Mouse (Mus musculus): ENCODE results near the gene Olfr545.

Olfr545 gene

DNA sequence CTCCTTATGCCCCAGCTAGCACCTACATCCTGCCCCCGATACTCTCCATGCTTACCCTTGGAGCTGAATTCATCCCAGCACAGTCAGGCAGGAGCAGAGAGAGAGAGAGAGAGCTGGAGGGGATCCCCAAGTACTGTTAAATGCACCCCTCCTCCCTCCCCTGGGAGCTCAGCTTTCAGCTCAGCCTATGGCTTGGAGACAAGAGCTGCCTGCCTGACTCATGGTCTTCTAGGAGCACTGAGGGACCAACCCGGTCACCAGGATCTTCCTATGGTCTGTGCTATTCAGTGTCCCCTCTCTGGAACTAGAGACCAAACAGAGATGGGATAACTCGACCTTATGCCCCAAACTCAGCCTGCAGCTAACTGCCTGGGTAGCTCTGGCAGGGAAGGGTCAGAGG, at the start of gene Olfr545:
Gene Olfr545, minus strand, starts transcription at position 101 of the 400 bp plus-strand sequence.
- ChIA-PET POLR2A (no interaction called here), CTCF (no interaction called here)

DNA sequence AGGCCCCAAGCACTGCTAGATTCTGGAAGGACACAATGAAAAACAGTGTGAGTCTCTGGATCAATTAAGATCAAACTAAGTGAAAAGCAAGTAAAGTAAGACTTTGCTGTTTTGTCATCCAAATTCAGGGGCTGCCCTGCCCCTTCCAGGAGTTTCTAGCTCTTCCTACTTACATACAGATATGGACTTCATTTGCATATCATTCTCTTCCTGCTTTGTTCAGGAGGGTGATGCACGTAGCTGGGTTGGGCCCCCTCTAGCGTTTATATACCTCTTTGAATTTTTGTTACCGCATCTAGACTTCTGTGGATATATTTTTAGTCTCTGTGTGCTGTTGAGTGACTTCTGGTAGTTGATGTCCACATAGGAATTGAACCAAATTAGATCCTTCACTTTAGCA, 41.9 kb upstream of the Olfr545 start:
- ChIA-PET POLR2A (interaction anchor here in 1 of 4 experiments (0.7 kb wide), 1 partner anchor 20 kb away, joined by 4 read pairs; no protein-coding TSS in a partner anchor), CTCF (interaction anchor here in 1 of 4 experiments (1.1 kb wide), 1 partner anchor 28 kb away, joined by 4 read pairs; no protein-coding TSS in a partner anchor)

- ChIA-PET CTCF (interaction anchor here in 1 of 4 experiments (1.1 kb wide), 1 partner anchor 28 kb away, joined by 4 read pairs; no protein-coding TSS in a partner anchor), POLR2A (no interaction called here)
These were observed 41.2 kb upstream of the Olfr545 start, which contains the start of gene Olfr548-ps1 for GRCm38 (mm10) chr7:102540596-102540995. Gene Olfr548-ps1, plus strand, starts transcription at chr7:102540896.

- POLR2A ChIA-PET = no interaction called here
- CTCF ChIA-PET = no interaction called here
These were observed 35.1 kb upstream of the Olfr545 start, which contains the start of gene Olfr547 for GRCm38 (mm10) chr7:102534449-102534848. Gene Olfr547, plus strand, starts transcription at chr7:102534749.

DNA sequence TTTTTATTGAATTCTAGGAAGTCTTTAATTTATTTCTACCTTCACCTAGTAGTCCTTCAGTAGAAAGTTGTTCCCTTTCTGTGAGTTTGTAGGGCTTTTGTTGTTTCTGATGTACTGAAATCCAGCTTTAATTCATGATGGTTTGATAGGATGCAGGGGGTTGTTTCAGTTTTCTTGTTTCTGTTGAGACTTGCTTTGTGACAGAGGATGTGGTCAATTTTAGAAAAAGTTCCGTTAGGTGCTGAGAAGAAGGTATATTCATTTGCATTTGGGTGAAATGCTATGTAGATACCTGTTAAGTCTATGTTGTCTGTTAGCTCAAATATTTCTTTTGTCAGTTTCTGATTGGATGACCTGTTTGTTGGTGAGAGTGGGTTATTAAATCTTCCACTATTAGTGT, 29.7 kb upstream of the Olfr545 start:
- CTCF ChIA-PET = no interaction called here

GRCm38 (mm10) chr7:102517051-102517335, 17.6 kb upstream of the Olfr545 start:
- CTCF ChIA-PET = no interaction called here
- POLR2A ChIA-PET = no interaction called here

More for the DNA sequence above, 29.7 kb upstream of the Olfr545 start:
- POLR2A ChIA-PET = interaction anchor here in 1 of 4 experiments (0.7 kb wide), 1 partner anchor 25 kb away, joined by 3 read pairs; no protein-coding TSS in a partner anchor

GRCm38 (mm10) chr7:102516261-102517050, 17.1 kb upstream of the Olfr545 start:
- CTCF ChIA-PET = no interaction called here
- POLR2A ChIA-PET = interaction anchor here in 1 of 4 experiments (0.6 kb wide), 1 partner anchor 312 kb away, joined by 3 read pairs; no protein-coding TSS in a partner anchor

DNA sequence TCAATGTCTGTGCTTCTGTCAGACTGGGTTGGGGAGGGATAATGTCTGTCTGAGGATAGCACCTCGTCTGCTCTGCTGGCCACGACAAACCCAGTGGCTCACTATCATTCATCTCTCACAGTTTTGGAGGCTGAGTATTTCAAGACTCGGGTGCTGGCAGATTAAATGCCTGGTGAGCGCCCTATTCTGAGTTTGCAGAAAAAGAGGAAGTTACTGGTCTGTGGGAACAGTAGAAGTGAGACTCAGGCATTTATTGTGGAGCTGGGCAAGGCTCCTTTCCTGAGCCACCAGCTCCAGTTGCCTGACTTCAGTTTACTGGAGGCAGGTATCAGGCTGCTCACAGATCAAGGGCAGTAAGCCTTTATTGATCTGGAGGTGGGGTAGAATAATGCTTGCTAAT, 14.8 kb upstream of the Olfr545 start:
- ChIA-PET CTCF (interaction anchor here in 2 of 4 experiments (1.0 to 3.1 kb wide), 5 partner anchors 122 to 406 kb away, joined by 3 to 19 read pairs (median 9); partner anchors contain the start of genes Olfr557 (in 2 of the 2) and Olfr554 (in 1 of the 2)), POLR2A (no interaction called here)

DNA sequence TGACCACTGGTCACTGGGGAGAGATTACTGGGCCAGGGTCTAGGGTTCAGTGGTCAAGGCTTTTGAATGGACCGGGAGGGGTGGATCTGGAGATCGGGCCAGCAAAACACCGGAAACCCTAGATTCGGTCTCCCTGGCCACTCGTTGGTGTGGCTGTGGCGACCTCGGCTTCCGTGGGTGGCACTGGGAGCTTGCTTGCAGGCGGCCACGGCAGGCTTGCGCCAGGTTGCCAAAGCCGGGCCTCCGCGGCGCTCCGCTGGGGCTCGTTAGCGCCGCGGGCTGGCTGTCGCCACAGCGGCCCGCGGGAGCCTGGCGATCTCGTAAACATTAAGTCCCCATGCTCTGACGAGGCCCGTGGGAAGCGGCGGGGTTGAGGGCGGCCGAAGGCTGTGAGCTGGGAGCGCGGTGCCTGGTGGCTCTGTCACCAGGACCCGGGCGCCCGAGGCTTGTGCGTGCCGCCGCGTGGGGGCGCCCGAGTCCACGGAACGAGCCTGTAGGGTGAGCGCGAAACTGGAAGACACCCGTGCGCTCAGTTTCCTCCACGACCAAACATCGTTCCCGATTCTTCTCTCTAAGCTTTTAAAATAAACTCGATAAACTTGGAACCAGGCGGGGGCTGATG, 13.6 kb upstream of the Olfr545 start:
- ChIA-PET CTCF (interaction anchor here (0.6 to 3.1 kb wide), 32 partner anchors 14 to 1429 kb away, joined by 3 to 19 read pairs (median 4); partner anchors contain the start of genes Olfr557 (in 3 of the 4), Trim68 (in 2 of the 4), Olfr586 (in 1 of the 4) and Stim1 (in 1 of the 4)), POLR2A (interaction anchor here in 3 of 4 experiments (0.5 to 1.4 kb wide), 7 partner anchors 34 to 311 kb away, joined by 3 to 4 read pairs (median 4); partner anchors contain the start of genes Trim21 (in 1 of the 3) and Trim68 (in 1 of the 3))

GRCm38 (mm10) chr7:102511927-102512326, 12.6 kb upstream of the Olfr545 start:
- ChIA-PET CTCF (interaction anchor here in 3 of 4 experiments (0.5 to 3.1 kb wide), 5 partner anchors 183 to 1298 kb away, joined by 3 to 19 read pairs (median 6); partner anchors contain the start of gene Olfr557 (in 2 of the 3)), POLR2A (interaction anchor here in 2 of 4 experiments (0.6 to 1.4 kb wide), 2 partner anchors 33 to 104 kb away, joined by 4 read pairs; no protein-coding TSS in a partner anchor)

- ChIA-PET CTCF (no interaction called here), POLR2A (interaction anchor here in 2 of 4 experiments (0.6 kb wide), 2 partner anchors 12 to 77 kb away, joined by 3 to 5 read pairs; no protein-coding TSS in a partner anchor)
These were observed 10.4 kb upstream of the Olfr545 start for GRCm38 (mm10) chr7:102509726-102510125.

DNA sequence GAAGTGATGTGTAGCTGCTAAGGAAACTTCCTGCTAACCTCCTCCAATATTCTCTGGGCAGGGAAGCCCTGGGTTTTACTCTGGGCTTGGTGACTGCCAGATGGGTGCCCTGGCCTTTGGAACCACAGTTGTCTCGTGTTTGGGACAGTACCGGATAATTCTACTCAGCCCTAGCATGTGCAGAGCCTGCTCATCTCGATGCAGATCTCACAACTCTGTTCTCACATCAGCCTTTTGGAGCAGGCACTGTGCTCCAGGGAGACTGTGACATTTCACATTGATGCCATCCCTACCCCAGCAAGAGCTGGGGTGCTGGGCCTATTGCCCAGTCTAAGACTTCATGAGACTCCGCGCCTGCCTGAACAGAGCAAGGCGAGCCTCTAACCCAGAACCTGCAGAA, 9.3 kb upstream of the Olfr545 start:
- ChIA-PET CTCF (no interaction called here), POLR2A (no interaction called here)

GRCm38 (mm10) chr7:102508066-102508465, 8.7 kb upstream of the Olfr545 start:
- CTCF ChIA-PET = interaction anchor here in 3 of 4 experiments (0.8 to 1.1 kb wide), 3 partner anchors 412 to 1435 kb away, joined by 3 to 4 read pairs (median 3); no protein-coding TSS in a partner anchor
- POLR2A ChIA-PET = interaction anchor here in 1 of 4 experiments (0.6 kb wide), 1 partner anchor 1215 kb away, joined by 5 read pairs; no protein-coding TSS in a partner anchor

DNA sequence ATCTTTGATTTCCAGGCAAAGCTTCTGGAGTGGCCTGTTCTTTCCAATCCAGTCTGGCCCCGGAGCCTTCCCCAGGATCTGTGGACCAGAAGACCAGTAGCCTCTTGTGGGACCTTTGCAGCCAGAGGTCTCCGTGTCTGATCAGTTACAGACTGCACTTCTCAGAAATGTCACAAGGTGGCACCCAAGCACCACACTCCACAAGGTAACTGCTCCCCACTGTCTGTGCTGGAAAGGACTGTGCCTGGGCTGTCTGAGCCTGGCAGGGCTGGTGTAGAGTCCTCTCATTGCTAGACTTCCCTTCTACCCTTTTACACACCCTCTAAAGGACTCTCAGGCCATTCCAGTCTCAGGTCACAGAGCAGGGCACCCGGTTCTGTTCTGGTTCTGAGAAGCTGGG, 7.5 kb upstream of the Olfr545 start:
- CTCF ChIA-PET = interaction anchor here in 2 of 4 experiments (1.0 to 1.1 kb wide), 2 partner anchors 413 to 613 kb away, joined by 3 to 4 read pairs; no protein-coding TSS in a partner anchor
- POLR2A ChIA-PET = no interaction called here

DNA sequence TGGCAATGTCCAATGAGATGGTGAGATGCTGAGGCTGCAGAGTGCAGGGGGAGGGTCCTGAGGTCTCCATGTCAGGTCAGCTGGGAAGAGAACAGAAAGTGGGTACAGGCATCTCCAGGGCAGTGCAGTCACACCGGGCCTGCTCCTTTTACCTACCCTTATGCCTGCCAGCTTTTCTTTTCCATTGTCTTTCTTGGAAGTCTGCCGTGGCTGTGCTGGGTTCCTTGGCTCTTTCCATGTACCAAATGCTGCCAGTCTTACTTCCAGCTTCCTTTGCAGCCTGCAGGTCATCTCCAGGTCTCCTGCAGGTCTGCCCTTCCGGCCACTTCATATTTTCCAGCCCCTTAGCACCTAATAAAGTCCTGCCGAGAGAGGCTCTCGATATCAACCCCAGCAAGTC, 2.6 kb upstream of the Olfr545 start:
- CTCF ChIA-PET = no interaction called here
- POLR2A ChIA-PET = no interaction called here

DNA sequence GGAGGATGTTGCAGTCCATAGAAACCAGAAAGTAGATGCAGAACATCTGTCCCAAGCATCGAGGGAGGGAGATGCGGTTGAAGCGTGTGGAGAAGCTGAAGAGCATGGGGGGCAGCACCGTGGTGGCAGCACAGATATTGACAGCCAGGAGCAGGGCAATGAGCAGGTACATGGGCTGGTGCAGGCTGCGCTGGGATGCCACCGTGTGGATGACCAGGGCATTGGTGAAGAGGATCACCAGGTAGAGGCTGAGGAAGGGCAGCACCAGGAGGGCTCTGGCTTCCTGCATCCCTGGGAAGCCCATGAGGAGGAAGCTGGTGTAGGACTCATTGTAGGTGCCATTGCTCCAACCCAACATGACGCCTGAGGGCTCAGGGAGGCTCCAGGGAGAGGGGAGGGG, 5.0 kb downstream of the Olfr545 start:
- CTCF ChIA-PET = interaction anchor here in 2 of 4 experiments (1.0 to 1.2 kb wide), 2 partner anchors 10 to 43 kb away, joined by 3 read pairs; no protein-coding TSS in a partner anchor
- POLR2A ChIA-PET = interaction anchor here in 1 of 4 experiments (0.6 kb wide), 1 partner anchor 10 kb away, joined by 3 read pairs; no protein-coding TSS in a partner anchor

GRCm38 (mm10) chr7:102488161-102488560, 11.2 kb downstream of the Olfr545 start, which contains the start of gene Olfr544:
Gene Olfr544, minus strand, starts transcription at chr7:102488313.
- POLR2A ChIA-PET = no interaction called here
- CTCF ChIA-PET = no interaction called here

DNA sequence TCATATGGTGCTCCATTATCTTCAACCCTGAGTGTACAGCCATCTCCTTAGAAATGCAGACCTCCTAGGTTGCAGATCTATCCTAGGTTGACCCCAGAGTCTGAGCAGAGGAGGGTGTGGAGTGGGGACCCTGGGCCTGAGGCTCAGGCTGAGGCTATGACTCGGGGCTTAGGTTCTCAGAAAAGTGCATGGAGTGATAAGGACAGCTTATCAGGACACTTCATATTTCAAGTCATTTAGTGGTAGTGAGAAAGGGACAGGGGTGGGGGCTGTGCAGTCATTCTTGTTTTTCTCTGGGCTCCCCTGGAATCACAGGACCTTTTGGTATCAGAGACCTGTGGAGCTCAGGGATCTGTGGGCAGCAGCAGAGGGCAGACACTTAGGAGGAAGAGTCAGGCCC, 13.3 kb downstream of the Olfr545 start:
- CTCF ChIA-PET = interaction anchor here in 2 of 4 experiments (1.1 to 1.8 kb wide), 3 partner anchors 8 to 197 kb away, joined by 3 to 5 read pairs (median 3); no protein-coding TSS in a partner anchor
- POLR2A ChIA-PET = interaction anchor here in 1 of 4 experiments (0.7 kb wide), 1 partner anchor 24 kb away, joined by 3 read pairs; no protein-coding TSS in a partner anchor

- CTCF ChIA-PET = interaction anchor here in 1 of 4 experiments (1.1 kb wide), 1 partner anchor 10 kb away, joined by 3 read pairs; no protein-coding TSS in a partner anchor
- POLR2A ChIA-PET = interaction anchor here in 2 of 4 experiments (0.6 to 0.7 kb wide), 2 partner anchors 9 to 1587 kb away, joined by 3 to 4 read pairs; no protein-coding TSS in a partner anchor
These were observed 14.6 kb downstream of the Olfr545 start for GRCm38 (mm10) chr7:102484766-102485165.
